Mouse (Mus musculus) ES-E14 (cell line): ENCODE measurements at regions not wholly inside any gene's neighbourhood (a gene's known extent, or its start where the extent isn't known, plus 50 kb on each side); places are given as distances from the start of the nearest gene placed in this dataset.

Source experiments
- CHD2 ChIP-seq: IDR thresholded peaks from 2 replicates; pipeline ENCODE4 v1.6.1; 2014; ENCODE audit warnings: mild to moderate bottlenecking, low read depth, low read length, inconsistent platforms
- HCFC1 ChIP-seq: IDR thresholded peaks from 2 replicates; pipeline ENCODE4 v1.6.1; 2012; ENCODE audit warnings: low read length, inconsistent platforms, borderline replicate concordance; ENCODE audit not compliant: insufficient read depth
- MAFK ChIP-seq: IDR thresholded peaks from 2 replicates; pipeline ENCODE4 v1.6.1; 2014; ENCODE audit warnings: mild to moderate bottlenecking, low read depth, low read length, inconsistent platforms; ENCODE audit not compliant: insufficient read depth
- ZNF384 ChIP-seq: IDR thresholded peaks from 2 replicates; pipeline ENCODE4 v1.6.1; 2012; ENCODE audit warnings: low read depth, low read length, inconsistent platforms

- no peak for TF ChIP-seq ZNF384
- TF ChIP-seq HCFC1 = no peak
- no peak for TF ChIP-seq MAFK
- no peak for TF ChIP-seq CHD2
Measured at GRCm38 (mm10) chr3:115240497-115240896, 336.6 kb downstream of the Olfm3 start.
